Mouse (Mus musculus) liver, adult (tissue): Measurements from ENCODE around the gene Slc22a2.

Experiments used
- GATA4 ChIP-seq: IDR thresholded peaks from 2 replicates; pipeline ENCODE4 v1.6.1; 2014; ENCODE audit warnings: mild to moderate bottlenecking, low read length; ENCODE audit not compliant: insufficient replicate concordance

Gene Slc22a2

GRCm38 (mm10) chr17:12668478-12669362 lies 84.8 kb downstream of the Slc22a2 start:
- no peak for TF ChIP-seq GATA4

DNA sequence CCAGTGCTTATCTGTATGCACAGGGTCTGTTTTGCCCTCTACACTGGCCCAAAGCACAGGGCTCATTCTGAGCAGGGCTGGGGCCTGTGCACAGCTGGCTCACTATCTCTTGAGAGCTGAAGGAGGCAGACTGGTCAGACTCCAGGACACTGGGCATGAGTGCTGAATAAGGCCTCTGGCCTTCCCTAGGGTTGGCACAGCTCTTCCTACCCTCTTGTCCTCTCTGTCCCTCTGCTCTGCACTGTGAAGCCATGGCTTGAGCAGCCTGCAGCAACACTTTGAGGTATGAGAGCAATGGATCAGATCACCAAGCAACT lies 85.4 kb downstream of the Slc22a2 start:
- no peak for TF ChIP-seq GATA4

- no peak for TF ChIP-seq GATA4
These were observed 87.2 kb downstream of the Slc22a2 start for GRCm38 (mm10) chr17:12671029-12671605.

- no peak for TF ChIP-seq GATA4
These were observed 88.4 kb downstream of the Slc22a2 start for GRCm38 (mm10) chr17:12672285-12672790.

GRCm38 (mm10) chr17:12673871-12674270 lies 89.9 kb downstream of the Slc22a2 start:
- no peak for TF ChIP-seq GATA4

DNA sequence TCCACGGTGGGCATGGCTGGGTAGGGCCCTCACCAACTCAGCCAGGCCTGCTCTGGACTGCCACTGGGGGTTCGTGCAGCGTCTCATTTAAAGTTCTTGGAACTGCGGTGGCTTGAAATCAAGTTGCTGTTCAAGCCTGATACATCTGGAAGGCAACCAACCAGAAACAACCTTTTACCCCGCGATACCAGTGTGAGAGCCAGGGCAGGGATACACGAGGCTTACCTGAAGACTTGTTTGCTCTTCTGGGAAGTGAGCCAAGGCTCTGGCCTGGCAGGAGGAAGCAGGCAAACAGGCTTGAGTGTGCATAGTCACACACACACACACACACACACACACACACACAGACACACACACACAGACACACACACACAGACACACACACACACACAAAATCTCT lies 91.7 kb downstream of the Slc22a2 start, which contains the start of gene Slc22a1:
Gene Slc22a1, minus strand, starts transcription at position 184 of the 400 bp plus-strand sequence.
- TF ChIP-seq GATA4 = no peak

- TF ChIP-seq GATA4 = no peak
These were observed 93.2 kb downstream of the Slc22a2 start for GRCm38 (mm10) chr17:12677139-12677538.
